Mouse (Mus musculus) forebrain, postnatal 0 days (tissue): ENCODE measurements around the gene Tjp3. TPM values are rescaled to one million over a fixed set of nuclear protein-coding genes. Genes with fewer than 3 reads are reported as not detected.

Source experiments
- ATAC-seq: fragments of 200-750 bp; cut with Nextera tagmentation; 2 replicates; pipeline ENCODE4 v1.8.0; 2017; ENCODE audit warnings: mild to moderate bottlenecking, moderate library complexity
- DNase-seq: peaks from one replicate; pipeline ENCODE4 v3.0.0-alpha.2; 2015
- H3K27ac ChIP-seq: fragments of 300-500 bp; sonication (generic); 2 replicates; pipeline ENCODE4 v1.5.1; 2014; ENCODE audit warnings: low read depth, mild to moderate bottlenecking, antibody characterized with exemption, low read length, moderate library complexity, mixed read lengths
- H3K27me3 ChIP-seq: fragments of 300-500 bp; sonication (generic); 2 replicates; pipeline ENCODE4 v1.6.1; 2014; ENCODE audit warnings: mild to moderate bottlenecking, low read length, mixed read lengths; ENCODE audit not compliant: insufficient read depth
- H3K36me3 ChIP-seq: fragments of 300-500 bp; sonication (generic); 2 replicates; pipeline ENCODE4 v1.6.1; 2014; ENCODE audit warnings: mild to moderate bottlenecking, moderate library complexity; ENCODE audit not compliant: insufficient read depth
- H3K4me1 ChIP-seq: fragments of 300-500 bp; sonication (generic); 2 replicates; pipeline ENCODE4 v1.6.1; 2014; ENCODE audit warnings: antibody characterized with exemption; ENCODE audit not compliant: insufficient read depth
- H3K4me2 ChIP-seq: fragments of 300-500 bp; sonication (generic); 2 replicates; pipeline ENCODE4 v1.6.1; 2014; ENCODE audit warnings: low read depth, mild to moderate bottlenecking, moderate library complexity
- H3K4me3 ChIP-seq: fragments of 300-500 bp; sonication (generic); 2 replicates; pipeline ENCODE4 v1.5.1; 2014; ENCODE audit warnings: low read depth, low read length, mixed read lengths
- H3K9ac ChIP-seq: fragments of 300-500 bp; sonication (generic); 2 replicates; pipeline ENCODE4 v1.6.1; 2014; ENCODE audit warnings: mild to moderate bottlenecking
- H3K9me3 ChIP-seq: fragments of 300-500 bp; sonication (generic); 2 replicates; pipeline ENCODE4 v1.6.1; 2016; ENCODE audit warnings: low read length
- CTCF ChIP-seq: sonication (generic); IDR thresholded peaks from 2 replicates; pipeline ENCODE4 v1.5.1; 2016; ENCODE audit warnings: antibody characterized with exemption, control low read depth, low read depth
- WGBS: fragments of 180-500 bp; shearing (Covaris S2); extraction: QIAGEN DNeasy Blood & Tissue Kit; methylation state at CpG from one replicate; pipeline ENCODE4 v1.1.7; 2014; 5-methylcytosine and 5-hydroxymethylcytosine counted together
- polyA plus RNA-seq: library from polyadenylated mRNA; unstranded; fragments of >200 nt; fragmentation: Nextera tagmentation; extraction: Ambion mirVana; gene quantifications from 2 replicates; pipeline ENCODE4 v1.2.1, GENCODE M21; 2015
- total RNA-seq: library from RNA; depleted of rRNA; stranded (reverse); fragments of >200 nt; gene quantifications from 2 replicates; pipeline ENCODE4 v1.2.3, GENCODE M21; 2014

Gene Tjp3
- total and polyA plus RNA-seq, 2 experiments from 2014 or later, result 5.7 to 8.5 TPM

DNA sequence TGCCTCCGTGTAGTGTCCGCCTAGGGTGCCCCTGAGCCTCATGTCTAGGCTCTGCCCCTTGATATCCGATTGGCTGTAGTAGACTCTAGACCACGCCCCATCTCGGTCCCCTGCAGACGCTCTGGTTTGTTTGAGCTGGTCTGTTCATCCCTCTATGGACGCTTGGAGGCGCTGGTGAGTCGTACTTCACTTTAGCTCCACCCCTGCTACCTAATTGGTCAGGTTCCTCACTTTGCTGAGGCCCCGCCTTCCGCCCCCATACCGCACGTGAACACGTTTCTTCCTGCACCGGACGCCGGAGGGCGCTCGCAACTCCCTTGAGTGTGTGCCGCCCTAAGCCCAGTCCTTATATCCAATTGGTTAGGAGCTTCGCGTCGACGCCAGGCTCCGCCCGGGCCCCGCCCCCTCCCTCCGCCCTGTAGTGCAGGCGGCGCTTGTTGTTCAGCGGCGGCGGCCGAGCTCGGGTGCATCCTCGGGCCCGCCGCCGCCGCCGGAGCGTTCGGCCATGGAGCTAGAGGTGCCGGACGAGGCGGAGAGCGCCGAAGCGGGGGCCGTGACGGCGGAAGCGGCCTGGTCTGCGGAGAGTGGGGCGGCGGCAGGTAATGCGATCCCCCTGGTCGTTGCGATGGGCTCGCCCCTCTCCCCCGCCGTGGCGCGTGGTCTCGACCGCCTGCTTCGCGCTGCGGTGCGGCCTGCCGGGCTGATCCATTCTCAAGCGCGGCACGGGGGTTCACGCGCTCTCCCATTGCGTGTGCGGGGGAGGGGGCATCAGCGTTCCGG lies 1.4 kb upstream of the Tjp3 start, which contains the start of gene Pip5k1c:
Pip5k1c (plus strand) TSS at position 410 of the 780 bp plus-strand sequence.
- peak; percentile 90 for TF ChIP-seq CTCF
- no peaks in the 10 kb centered on the region for H3K36me3 ChIP-seq
- peak within 1 kb of the TSS; percentile 85 for H3K9ac ChIP-seq
- ATAC-seq, result peak; percentile 96
- peaks cover 10% of the 10 kb centered on the region for H3K4me1 ChIP-seq
- H3K9me3 ChIP-seq, result no peaks in the 10 kb centered on the region
- no peaks in the 10 kb centered on the region for H3K27me3 ChIP-seq
- 2% methylated on average over 75 of the region's 80 CpGs for WGBS
- DNase-seq, result peak; percentile 100
- H3K4me3 ChIP-seq, result peak within 1 kb of the TSS; percentile 68
- H3K4me2 ChIP-seq, result peak within 1 kb of the TSS; percentile 75
- peak within 1 kb of the TSS; percentile 88 for H3K27ac ChIP-seq

DNA sequence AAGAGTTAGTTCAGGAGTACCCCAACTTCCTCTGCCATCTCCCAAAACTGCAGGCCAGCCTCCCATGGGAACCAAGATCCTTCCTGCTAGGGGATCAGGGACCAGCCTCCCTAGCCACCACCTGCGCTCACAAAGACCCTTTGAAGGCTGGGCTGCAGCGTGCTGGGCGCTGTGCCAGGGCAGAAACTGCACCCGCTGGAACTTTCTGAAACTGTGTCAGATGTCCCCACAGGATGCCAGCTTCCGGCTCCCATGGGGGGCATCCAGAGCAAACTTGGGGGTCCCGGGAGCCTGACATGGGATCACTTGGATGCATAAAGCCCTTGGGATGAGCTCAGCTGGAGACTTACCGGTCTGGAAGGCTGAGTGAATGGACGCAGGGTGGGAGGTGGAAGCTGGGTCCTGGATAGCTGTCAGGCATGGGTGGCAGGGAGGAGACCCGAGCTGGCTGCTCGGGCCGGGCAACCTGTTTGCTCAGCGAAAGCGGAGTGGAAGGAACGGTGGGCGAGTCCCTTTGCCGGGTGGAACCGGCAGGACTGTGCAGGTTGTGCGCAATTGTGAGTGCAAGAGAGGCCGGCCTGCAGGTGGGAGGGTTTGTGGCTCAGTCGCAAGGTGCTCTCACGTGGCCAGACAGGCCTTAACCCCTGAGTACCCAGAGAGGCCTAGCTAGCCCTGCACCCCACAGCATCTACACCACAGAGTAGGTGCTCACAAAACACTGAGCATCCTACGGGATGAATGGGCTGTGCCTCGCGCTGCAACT lies 502 bp downstream of the Tjp3 start:
- Histone ChIP-seq H3K9ac (no peak overlapping the region), H3K4me2 (no peak overlapping the region), H3K36me3 (no peaks in the 10 kb centered on the region), H3K4me3 (no peak overlapping the region), H3K27me3 (no peaks in the 10 kb centered on the region), H3K27ac (no peak overlapping the region), H3K9me3 (no peaks in the 10 kb centered on the region), H3K4me1 (peaks cover 10% of the 10 kb centered on the region)
- 12% methylated on average over 24 of the region's 24 CpGs for WGBS
- no peak for TF ChIP-seq CTCF
- DNase-seq (no peak), ATAC-seq (no peak)

DNA sequence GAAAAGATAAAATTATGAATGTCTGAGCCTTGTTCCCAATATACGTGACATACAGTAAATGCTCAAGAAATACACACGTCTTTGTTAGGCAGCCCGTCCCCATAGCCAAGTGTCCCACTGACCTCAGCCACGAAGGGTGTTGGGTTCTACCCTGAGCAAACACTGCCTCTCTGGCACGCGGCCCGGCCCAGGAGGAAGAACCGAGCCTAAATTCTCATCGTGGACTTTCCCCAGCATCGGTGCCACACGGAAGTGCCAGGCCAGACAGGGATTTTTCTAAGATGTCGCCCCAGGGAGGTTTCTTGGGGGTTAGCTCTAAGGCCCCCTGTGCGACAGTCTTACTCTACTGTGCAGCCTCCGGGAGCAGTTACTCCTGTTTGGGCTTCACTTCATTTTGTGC lies 1.6 kb downstream of the Tjp3 start:
- Histone ChIP-seq H3K27ac (no peak overlapping the region), H3K9ac (no peak overlapping the region), H3K27me3 (no peaks in the 10 kb centered on the region), H3K36me3 (no peaks in the 10 kb centered on the region), H3K9me3 (no peaks in the 10 kb centered on the region), H3K4me3 (no peak overlapping the region), H3K4me1 (peaks cover 9% of the 10 kb centered on the region), H3K4me2 (no peak overlapping the region)
- TF ChIP-seq CTCF, result no peak
- no peak for DNase-seq
- 58% methylated on average over 14 of the region's 14 CpGs for WGBS
- no peak for ATAC-seq

DNA sequence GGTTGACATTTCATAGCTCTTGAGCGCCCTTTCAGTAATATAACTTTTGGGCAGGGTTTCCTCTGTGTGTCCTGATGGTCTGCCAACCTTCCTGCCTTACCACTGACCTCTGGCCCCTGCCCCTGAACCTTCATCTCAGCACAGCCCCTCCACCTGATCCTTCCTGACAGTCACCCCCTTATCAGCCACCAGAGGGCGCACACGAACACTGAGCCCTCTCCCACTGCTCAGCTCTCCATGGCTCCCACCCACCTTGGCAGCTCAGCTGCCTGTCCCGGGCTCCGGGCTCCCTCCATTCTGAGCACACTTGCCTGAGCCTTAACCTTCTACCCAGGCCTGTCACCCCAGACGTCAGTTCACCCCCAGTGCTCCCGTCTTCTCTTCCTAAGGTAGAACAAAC lies 2.1 kb downstream of the Tjp3 start:
- peak; percentile 81 for DNase-seq
- WGBS, result 0% methylated on average over 7 of the region's 7 CpGs
- H3K4me3 ChIP-seq, result no peak overlapping the region
- H3K9me3 ChIP-seq, result no peaks in the 10 kb centered on the region
- no peak overlapping the region; the same call in 1 of the 2 replicates for H3K4me2 ChIP-seq
- no peak overlapping the region for H3K27ac ChIP-seq
- H3K9ac ChIP-seq, result no peak overlapping the region
- TF ChIP-seq CTCF, result peak; percentile 94
- ATAC-seq, result no peak
- H3K36me3 ChIP-seq, result no peaks in the 10 kb centered on the region
- peaks cover 4% of the 10 kb centered on the region; the same call in 1 of the 2 replicates for H3K4me1 ChIP-seq
- H3K27me3 ChIP-seq, result no peaks in the 10 kb centered on the region

DNA sequence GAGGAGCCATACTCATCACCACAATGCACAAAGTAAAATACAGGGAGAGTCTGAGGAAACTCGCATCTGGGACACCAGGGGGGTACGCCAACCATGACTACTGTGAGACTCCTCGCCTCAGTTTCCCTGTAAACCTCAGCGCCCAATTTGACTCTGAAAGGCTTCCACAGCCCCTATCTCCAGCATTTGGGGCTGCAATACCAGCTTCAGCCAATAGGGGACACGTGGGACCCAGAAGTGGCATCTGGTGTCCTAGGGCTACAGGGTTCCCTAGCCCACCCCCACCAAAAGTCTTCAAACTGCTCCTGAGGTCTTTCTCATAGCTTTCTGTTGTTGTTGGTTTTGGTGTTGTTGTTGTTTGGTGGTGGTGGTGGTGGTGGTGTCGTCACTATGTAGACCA lies 2.8 kb downstream of the Tjp3 start:
- Histone ChIP-seq H3K4me2 (no peak overlapping the region), H3K36me3 (no peaks in the 10 kb centered on the region), H3K4me3 (no peak overlapping the region), H3K4me1 (no peaks in the 10 kb centered on the region), H3K27me3 (no peaks in the 10 kb centered on the region), H3K27ac (no peak overlapping the region), H3K9ac (no peak overlapping the region), H3K9me3 (no peaks in the 10 kb centered on the region)
- DNase-seq (no peak), ATAC-seq (no peak)
- TF ChIP-seq CTCF, result peak; percentile 69
- WGBS, result 42% methylated on average over 6 of the region's 6 CpGs

DNA sequence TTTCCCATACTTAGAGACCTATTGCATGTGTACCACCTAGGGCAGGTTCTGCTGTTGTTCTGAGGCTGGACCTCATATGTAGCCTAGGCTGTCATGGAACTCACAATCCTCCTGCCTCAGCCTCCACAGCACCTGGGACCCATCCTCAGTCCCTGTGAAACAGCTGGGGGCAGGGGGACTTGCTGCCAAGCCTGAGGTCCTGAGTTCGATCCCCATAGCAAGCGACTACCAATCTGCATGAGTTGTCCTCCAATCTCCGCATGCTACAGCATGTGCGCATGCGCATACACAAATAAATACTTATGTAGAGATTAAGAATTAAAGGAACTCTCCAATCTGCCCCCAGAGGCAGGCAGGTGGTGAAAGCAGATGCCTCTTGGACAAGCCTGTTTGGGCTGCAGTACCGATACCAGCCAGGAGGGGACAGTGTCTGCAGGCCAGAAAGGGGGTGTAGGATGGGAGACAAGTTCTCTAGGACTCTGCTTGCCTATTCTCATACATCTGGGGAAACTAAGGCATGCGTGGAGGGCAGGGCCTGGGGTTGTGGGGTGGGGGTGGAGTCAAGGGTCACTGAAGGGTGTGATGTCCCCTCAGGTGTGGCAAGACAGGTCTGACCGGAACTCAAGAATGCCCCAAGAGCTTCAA lies 3.7 kb downstream of the Tjp3 start:
- Histone ChIP-seq H3K36me3 (no peaks in the 10 kb centered on the region), H3K4me1 (no peaks in the 10 kb centered on the region), H3K9me3 (no peaks in the 10 kb centered on the region), H3K4me2 (no peak overlapping the region), H3K9ac (no peak overlapping the region), H3K4me3 (no peak overlapping the region), H3K27me3 (no peaks in the 10 kb centered on the region), H3K27ac (no peak overlapping the region)
- DNase-seq (no peak), ATAC-seq (no peak)
- WGBS, result 65% methylated on average over 8 of the region's 8 CpGs
- TF ChIP-seq CTCF, result peak; percentile 79
